Mouse (Mus musculus) embryonic facial prominence, embryonic 12.5 days (tissue): Measurements from ENCODE around the gene Igfbp4. TPM values are rescaled to one million over a fixed set of nuclear protein-coding genes. Genes with fewer than 3 reads are reported as not detected.

Experiments
- ATAC-seq: fragments of 200-750 bp; cut with Nextera tagmentation; 2 replicates; pipeline ENCODE4 v1.8.0; 2017; ENCODE audit not compliant: insufficient number of reproducible peaks, insufficient read depth, low FRiP score, low TSS enrichment
- H3K27ac ChIP-seq: fragments of 300-500 bp; sonication (generic); 2 replicates; pipeline ENCODE4 v1.5.1; 2016; ENCODE audit warnings: mild to moderate bottlenecking
- H3K27me3 ChIP-seq: fragments of 300-500 bp; sonication (generic); 2 replicates; pipeline ENCODE4 v1.6.1; 2016; ENCODE audit warnings: mild to moderate bottlenecking, moderate library complexity
- H3K36me3 ChIP-seq: fragments of 300-500 bp; sonication (generic); 2 replicates; pipeline ENCODE4 v1.6.1; 2016; ENCODE audit warnings: mild to moderate bottlenecking
- H3K4me1 ChIP-seq: fragments of 300-500 bp; sonication (generic); 2 replicates; pipeline ENCODE4 v1.6.1; 2016
- H3K4me2 ChIP-seq: fragments of 300-500 bp; sonication (generic); replicated peaks from 2 replicates; pipeline ENCODE4 v1.6.1; 2016; ENCODE audit warnings: mild to moderate bottlenecking, moderate library complexity
- H3K4me3 ChIP-seq: fragments of 300-500 bp; sonication (generic); 2 replicates; pipeline ENCODE4 v1.5.1; 2016; ENCODE audit warnings: mild to moderate bottlenecking
- H3K9ac ChIP-seq: fragments of 300-500 bp; sonication (generic); 2 replicates; pipeline ENCODE4 v1.6.1; 2016; ENCODE audit warnings: mild to moderate bottlenecking, moderate library complexity
- H3K9me3 ChIP-seq: fragments of 300-500 bp; sonication (generic); 2 replicates; pipeline ENCODE4 v1.6.1; 2016; ENCODE audit warnings: mild to moderate bottlenecking, moderate library complexity
- WGBS: fragments of 180-500 bp; shearing (Covaris S2); methylation state at CpG from one replicate; pipeline ENCODE4 v1.1.7; 2016; 5-methylcytosine and 5-hydroxymethylcytosine counted together
- polyA plus RNA-seq: library from polyadenylated mRNA; unstranded; fragments of >200 nt; fragmentation: Nextera tagmentation; extraction: Ambion mirVana; gene quantifications from 2 replicates; pipeline ENCODE4 v1.2.1, GENCODE M21; 2016

Gene Igfbp4
- polyA plus RNA-seq, 1 experiment from 2014 or later = 942 TPM

GRCm38 (mm10) chr11:99100215-99100614 is 59.2 kb downstream of the Igfbp4 start:
- Histone ChIP-seq H3K4me2 (no peak overlapping the region), H3K27ac (no peak overlapping the region), H3K9ac (no peak overlapping the region), H3K36me3 (no peaks in the 10 kb centered on the region), H3K4me3 (no peak overlapping the region), H3K9me3 (no peaks in the 10 kb centered on the region), H3K27me3 (no peaks in the 10 kb centered on the region), H3K4me1 (peaks cover 13% of the 10 kb centered on the region; the same call in 1 of the 2 replicates)
- ATAC-seq = no peak
- WGBS = 78% methylated on average over 5 of the region's 5 CpGs

- no peak for ATAC-seq
- Histone ChIP-seq H3K27me3 (no peaks in the 10 kb centered on the region), H3K4me3 (no peak overlapping the region), H3K9ac (no peak overlapping the region), H3K4me2 (no peak overlapping the region), H3K9me3 (no peaks in the 10 kb centered on the region), H3K4me1 (peaks cover 14% of the 10 kb centered on the region), H3K27ac (no peak overlapping the region), H3K36me3 (no peaks in the 10 kb centered on the region)
- 80% methylated on average over 8 of the region's 8 CpGs for WGBS
Measured at GRCm38 (mm10) chr11:99101693-99102092, 60.6 kb downstream of the Igfbp4 start.

- Histone ChIP-seq H3K27me3 (no peaks in the 10 kb centered on the region), H3K4me3 (no peak overlapping the region), H3K36me3 (no peaks in the 10 kb centered on the region), H3K9ac (no peak overlapping the region), H3K4me1 (peaks cover 19% of the 10 kb centered on the region), H3K9me3 (no peaks in the 10 kb centered on the region), H3K27ac (no peak overlapping the region), H3K4me2 (no peak overlapping the region)
- ATAC-seq = no peak
- WGBS = 81% methylated on average over 9 of the region's 9 CpGs
Measured at GRCm38 (mm10) chr11:99102575-99103270, 61.7 kb downstream of the Igfbp4 start.

Other genes with a start within 250 kb of the Igfbp4 start
- 35.2 and 35.6 TPM in 2 replicates for gene Msl1, start 245.7 kb upstream of the Igfbp4 start, polyA plus RNA-seq
- gene Casc3, start 236.3 kb upstream of the Igfbp4 start, polyA plus RNA-seq = 53.9 and 54.0 TPM in 2 replicates
- 2.6 and 3.1 TPM in 2 replicates for gene Rapgefl1, start 204.5 kb upstream of the Igfbp4 start, polyA plus RNA-seq
- gene Wipf2, start 177.6 kb upstream of the Igfbp4 start, polyA plus RNA-seq = 5.0 TPM in 2 replicates
- 33.1 and 34.7 TPM in 2 replicates for gene Cdc6, start 133.4 kb upstream of the Igfbp4 start, polyA plus RNA-seq
- gene Rara, start 113.4 kb upstream of the Igfbp4 start, polyA plus RNA-seq = 48.8 and 49.2 TPM in 2 replicates
- gene Gjd3, start 58.2 kb upstream of the Igfbp4 start, polyA plus RNA-seq = 0.73 and 1.4 TPM in 2 replicates
- gene Top2a, start 17.1 kb upstream of the Igfbp4 start, polyA plus RNA-seq = 288 and 289 TPM in 2 replicates
- 0.24 and 0.28 TPM in 2 replicates for gene Tns4, start 48.1 kb downstream of the Igfbp4 start, polyA plus RNA-seq
- gene Ccr7, start 113.8 kb downstream of the Igfbp4 start, polyA plus RNA-seq = 0.81 TPM in 2 replicates
- 329 and 340 TPM in 2 replicates for gene Smarce1, start 189.8 kb downstream of the Igfbp4 start, polyA plus RNA-seq
- gene Krt222, start 202.8 kb downstream of the Igfbp4 start, polyA plus RNA-seq = 0.38 and 0.58 TPM in 2 replicates
- gene Krt24, start 244.0 kb downstream of the Igfbp4 start, polyA plus RNA-seq = 0.33 and 0.51 TPM in 2 replicates